Mouse (Mus musculus) frontal cortex, postnatal 14 days (tissue): ENCODE results near the gene Upp2.

Experiments
- DNase-seq, 2 experiments: peaks; one replicate each; pipeline ENCODE4 v3.0.0; 2022; ENCODE audit warnings: low spot score in 2 of 2

Gene Upp2

DNA sequence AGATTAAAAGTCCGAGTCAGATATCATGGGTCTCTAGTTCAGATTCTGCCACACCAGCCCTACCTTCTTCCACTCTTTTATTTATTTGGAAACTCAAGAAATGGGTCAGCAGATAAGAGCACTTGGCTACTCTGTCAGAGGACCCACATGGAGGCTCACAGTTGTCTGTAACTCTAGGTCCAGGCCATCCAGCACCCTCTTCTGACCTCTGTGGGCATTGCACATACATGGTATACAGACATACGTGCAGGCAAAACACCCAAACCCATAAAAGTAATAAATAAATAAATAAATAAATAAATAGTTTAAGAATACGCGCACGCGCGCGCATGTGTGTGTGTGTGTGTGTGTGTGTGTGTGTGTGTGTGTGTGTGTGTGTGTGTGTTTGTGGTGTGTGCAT, 47.8 kb downstream of the Upp2 start:
- DNase-seq, result no peak

- DNase-seq, result no peak
Observed at GRCm38 (mm10) chr2:58615766-58616165, 48.7 kb downstream of the Upp2 start.

DNA sequence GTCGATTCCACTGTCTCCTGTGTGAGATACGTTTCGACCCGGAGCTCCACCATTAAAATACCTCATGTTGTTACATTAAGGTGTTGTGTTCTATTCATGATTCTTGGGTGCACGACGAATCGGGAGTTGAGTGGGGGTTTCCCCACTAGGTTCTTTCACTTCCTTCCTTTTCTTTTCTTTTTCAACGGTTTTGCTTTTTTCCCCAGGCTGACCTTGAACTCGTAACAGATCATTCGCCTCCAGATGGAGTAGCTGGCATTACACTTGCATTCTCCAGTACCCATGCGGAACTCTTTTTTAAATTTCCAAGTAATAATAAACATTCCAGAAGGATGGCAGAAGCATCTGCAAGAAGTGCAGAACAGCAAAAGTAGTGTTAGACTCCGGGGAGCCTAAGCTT, 58.1 kb downstream of the Upp2 start:
- DNase-seq, result no peak

DNA sequence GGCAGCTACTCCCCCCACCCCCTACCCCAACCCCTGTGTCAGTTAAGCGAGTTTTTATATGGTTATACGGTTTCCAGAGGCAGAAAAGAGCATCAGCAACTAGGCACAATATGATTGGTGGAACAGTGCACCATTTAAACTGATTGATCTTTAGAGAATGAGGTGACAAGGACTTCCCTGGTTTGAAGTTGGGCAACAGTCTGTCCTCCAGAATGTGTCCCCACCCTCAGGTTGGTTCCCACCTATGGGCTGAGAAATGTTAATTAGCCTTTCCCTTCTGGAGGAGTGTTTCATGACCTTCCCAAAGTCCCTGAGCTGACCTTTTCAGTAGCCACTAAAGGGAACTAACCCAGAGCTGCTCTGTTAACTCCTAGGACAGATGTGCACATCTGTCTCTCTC, 58.6 kb downstream of the Upp2 start:
- DNase-seq, result no peak

GRCm38 (mm10) chr2:58626136-58626769, 59.2 kb downstream of the Upp2 start:
- DNase-seq, result no peak

DNA sequence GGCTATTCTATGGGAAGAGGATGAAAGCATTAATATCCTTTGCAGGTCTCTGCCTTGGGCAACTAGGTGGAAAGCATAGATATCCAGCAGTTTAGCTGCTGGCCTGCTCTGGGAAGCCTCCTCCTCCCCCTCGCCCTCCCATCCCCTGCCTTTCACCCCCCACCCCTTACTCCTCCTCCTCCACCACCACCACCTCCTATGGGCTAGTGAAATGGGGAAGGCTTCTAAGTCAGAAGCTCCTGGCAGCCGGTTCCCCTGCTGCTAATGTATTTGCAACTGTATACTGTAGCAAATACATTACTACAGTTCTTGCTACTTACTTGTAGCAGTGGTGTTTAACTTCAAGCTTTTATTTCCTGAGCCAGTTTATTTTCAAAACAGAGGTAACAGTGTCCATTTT, 60.9 kb downstream of the Upp2 start:
- DNase-seq, result no peak

GRCm38 (mm10) chr2:58628993-58629392, 61.9 kb downstream of the Upp2 start:
- no peak for DNase-seq

GRCm38 (mm10) chr2:58629440-58629839, 62.3 kb downstream of the Upp2 start:
- DNase-seq, result no peak

- DNase-seq, result no peak
Observed at GRCm38 (mm10) chr2:58633791-58634190, 66.7 kb downstream of the Upp2 start.

DNA sequence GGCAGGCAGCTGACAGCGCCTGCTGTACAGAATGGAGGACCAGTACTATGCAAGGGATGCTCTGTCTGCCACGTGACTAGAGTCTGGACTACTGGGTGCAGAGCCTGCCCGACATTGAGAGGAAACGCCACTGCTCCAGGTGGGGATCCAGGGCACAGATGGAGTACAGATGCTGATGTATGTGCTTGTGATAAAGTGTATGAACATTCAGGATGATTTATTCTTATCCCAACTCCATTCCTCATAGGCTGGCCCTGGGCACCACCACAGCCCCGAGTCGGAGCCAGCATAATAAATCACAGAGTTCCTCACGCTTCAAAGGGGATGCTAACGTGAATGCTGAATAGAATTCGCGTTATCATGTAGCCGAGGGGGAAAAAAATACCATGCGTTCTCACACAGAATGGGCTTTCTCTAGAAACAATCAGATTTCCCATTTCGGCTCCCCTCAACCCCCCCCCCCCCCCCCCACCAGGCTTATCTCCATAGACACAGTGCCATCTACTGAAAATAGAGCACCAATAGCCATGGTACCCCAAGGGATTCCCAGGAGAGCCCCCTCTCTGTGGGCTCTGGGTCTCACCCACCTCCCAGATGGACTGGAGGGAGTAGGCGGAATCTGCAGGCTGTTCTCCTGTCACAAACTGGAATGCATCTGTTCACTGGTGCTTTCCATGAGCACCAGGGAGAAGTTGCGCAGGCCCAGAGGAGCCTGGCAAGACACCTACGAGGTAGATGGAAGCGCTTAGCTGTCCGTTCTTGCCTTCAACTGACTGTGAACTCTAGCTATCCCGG, 74.9 kb downstream of the Upp2 start:
- peak; percentile 66 to 74 for DNase-seq

GRCm38 (mm10) chr2:58645667-58646066, 78.6 kb downstream of the Upp2 start:
- no peak for DNase-seq

- no peak for DNase-seq
Observed at GRCm38 (mm10) chr2:58655169-58655568, 88.1 kb downstream of the Upp2 start.

DNA sequence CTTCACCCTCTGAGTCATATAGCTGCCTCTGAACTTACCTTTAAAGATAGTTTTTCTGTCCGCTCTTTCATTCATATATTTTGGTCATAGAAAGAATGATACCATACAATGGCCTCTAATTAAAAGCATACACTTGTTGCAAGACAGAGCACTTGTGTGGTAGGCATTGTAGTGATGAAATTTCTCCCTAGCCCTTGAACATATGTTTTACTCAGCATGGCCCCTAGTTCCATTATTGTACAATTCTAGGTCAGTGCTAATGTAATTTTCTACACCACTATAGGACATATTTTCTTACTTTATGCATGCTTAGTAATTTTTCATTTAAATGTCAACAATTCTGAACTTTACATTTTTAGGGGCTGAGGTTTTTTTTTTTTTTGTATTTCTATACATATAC, 89.9 kb downstream of the Upp2 start:
- DNase-seq, result no peak

DNA sequence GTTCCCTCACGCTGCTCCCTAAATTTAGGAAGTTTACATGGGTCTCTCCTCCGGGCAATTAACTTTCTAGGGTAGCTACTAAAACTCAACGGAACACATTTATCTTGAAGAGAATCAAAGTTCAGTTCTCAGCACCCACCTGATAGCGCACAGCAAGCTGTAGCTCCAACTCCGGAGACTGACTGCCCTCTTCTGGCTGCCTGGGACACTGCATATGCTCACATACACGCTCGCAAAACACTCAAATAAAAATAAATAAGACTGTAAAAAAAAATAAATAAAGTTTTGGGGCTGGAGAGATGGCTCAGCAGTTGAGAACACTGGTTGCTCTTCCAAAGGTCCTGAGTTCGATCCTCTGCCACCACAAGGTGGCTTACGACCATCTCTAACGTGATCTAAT, 90.8 kb downstream of the Upp2 start:
- DNase-seq, result no peak

DNA sequence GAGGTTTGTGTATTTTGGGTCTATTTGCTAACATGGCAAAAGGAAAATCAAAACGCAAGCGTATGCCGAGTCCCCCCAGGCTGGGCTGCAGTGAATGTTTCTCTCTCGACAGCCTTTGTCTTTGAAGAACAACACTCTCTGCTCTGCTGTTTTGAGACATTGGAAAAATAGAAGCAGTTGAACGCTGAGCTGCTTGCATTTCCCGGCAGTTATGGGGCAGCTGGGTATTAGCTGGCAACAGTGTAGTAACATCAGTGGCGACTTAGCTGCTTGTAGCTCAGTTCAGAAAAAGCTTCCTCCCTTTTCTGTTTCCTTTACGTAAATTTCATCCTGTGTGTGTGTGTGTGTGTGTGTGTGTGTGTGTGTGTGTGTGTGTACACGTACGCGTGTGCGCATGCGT, 93.5 kb downstream of the Upp2 start:
- DNase-seq, result no peak

- no peak for DNase-seq
Observed at GRCm38 (mm10) chr2:58661116-58661515, 94.0 kb downstream of the Upp2 start.

DNA sequence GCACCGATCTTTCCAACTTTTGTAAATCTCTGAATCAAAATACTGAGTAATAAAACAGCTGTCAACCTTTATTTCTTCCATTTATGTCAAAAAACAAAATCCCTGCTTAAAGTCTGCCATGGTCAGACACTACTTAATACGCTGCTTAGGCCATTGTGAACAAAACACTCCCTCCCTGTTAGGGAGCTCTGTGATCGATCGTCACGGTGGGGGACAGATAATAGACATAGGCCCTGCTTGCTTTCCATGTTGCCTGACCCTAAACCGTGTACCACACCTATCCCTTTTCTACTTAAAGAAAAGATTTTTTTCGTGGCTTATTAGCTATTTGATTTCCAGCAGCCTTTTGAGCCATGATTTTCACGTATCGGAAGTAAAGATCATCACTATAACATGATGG, 95.6 kb downstream of the Upp2 start:
- DNase-seq, result no peak

DNA sequence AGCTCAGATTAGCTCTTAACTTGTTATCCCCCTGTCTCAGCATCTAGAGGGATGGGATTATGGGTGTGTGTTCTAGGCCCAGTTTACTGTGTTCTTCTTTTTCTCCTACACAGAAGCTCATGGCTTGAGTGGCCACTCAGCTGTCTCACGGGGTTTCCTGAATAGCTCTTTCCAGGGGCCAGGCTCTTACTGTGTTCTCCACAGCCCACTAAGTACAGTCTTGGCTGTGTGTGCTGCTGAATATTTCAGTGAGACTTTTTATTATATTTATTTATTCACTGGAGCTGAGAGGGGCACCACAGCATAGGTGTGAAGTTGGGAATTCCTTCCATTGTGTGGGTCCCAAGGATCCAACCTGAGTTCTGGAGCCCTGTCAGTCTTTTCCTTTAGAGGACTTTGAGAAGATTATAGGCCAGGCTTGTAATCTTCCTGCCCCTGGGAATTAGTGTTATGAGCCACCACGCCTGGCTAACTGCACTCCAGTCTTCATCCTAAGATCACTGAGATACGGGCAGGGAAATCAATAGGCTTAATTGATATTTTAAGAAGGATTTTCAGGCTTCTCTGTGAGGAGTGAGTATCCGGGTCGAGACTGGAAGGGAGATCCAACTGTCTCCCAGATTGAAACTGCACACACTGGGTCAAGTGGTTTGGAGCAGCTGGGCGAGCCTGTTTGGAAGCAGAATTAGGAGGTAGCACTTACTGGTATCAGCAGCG, 96.5 kb downstream of the Upp2 start:
- DNase-seq, result no peak

DNA sequence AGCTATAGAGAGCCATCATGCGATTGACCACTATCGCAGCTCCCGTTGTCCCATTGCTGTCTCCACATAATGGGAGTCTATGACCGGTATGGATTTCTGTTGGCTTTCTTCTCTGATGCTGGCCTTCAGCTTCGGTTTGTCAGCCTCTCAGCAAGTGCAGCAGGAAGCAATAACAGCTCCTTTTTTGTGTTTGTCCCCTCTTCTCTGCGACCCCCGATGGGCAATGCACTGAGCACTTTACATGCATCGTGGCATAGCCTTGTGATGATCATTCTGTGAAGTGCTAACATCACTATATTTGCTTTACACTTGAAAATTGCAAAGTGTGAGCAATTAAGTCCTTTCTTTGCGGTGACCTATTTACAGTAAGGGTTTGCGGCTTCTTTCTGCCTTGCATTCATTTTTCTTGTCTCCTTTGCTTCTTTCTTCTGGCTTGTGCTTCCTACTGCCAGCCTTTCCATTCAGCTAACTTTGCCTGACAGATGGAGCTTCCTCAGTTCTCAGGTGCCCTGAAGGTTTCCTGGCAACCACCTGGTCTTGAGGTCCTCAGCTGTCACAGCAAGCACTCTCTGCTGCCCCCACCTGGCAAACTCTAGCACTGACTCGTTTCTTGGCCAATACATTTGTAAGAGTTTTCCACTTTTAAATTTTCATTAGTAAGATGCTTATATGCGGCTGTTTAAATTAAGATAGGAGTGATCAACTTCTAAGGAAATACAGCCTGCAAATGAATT, 98.2 kb downstream of the Upp2 start:
- DNase-seq, result peak; percentile 44 to 73

DNA sequence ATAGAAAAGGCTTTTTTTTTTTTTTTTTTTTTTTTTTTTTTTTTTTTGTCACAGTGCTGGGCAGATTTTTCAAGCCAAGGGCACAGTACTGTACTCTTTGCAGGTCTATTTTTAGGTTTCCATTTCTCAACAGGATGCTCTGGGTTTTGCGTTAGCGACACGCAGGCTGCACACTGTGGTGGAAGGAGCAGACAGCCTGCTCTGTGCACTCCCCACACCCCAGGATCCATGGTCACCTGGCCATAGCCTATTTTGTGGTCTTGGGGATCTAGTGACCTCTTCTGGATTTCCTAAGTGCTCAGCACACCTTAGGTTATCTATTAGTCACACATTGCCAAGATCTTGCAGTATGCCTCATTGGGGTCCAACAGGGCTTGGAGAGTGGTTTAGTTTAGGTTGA, 100.2 kb downstream of the Upp2 start:
- no peak for DNase-seq

DNA sequence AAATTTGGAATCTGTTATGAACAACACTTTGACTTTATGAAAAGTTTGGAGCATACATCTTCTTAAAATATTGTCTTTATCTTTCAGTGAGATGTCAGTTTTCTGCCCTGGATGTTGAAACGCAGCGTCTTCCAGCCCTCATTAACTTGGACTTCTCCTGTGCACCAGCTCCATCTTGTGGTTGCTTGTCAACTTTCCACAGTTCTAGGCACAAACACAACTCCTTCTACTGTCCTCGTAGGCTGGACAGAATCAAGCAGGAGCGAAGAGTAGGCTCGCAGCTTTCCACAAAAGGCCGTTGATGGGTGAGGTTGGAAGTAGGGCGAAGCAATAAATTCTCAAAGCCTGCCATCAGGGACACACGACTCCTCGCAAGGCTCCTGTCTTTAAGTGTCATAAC, 100.9 kb downstream of the Upp2 start:
- DNase-seq, result peak; percentile 29 to 68

DNA sequence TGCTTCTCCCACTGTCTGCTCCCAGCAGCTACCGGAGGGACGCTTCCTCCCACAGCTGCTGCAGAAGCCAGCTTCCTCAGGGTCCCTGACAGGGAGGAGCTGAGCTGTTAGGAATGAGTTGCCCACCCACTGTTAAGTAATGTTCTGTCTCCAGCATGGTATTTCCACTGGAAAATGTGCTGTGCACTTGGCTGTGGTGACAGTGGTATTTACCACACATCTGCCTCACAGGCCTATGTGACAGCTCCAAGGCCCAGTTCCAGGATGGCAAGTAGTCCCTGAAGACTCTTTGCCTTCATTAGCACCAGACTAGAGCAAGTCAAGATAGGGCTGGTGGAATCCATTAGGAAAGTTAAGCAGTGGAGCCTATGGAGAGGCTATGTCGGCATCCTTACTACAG, 102.0 kb downstream of the Upp2 start:
- DNase-seq, result no peak
